Mouse (Mus musculus) bone marrow, adult 2 months (tissue): Measurements from ENCODE around the gene Tbcd.

Experiments
- CTCF ChIP-seq: fragments of 200-500 bp; IDR thresholded peaks from 2 replicates; pipeline ENCODE4 v1.5.1; 2011; ENCODE audit warnings: low read length, control low read depth; ENCODE audit not compliant: control insufficient read depth, insufficient read depth
- POLR2A ChIP-seq: fragments of 200-500 bp; IDR thresholded peaks from 2 replicates; pipeline ENCODE4 v1.6.1; 2011; ENCODE audit warnings: low read depth, mild to moderate bottlenecking, control low read depth, low read length, borderline replicate concordance; ENCODE audit not compliant: control insufficient read depth

DNA sequence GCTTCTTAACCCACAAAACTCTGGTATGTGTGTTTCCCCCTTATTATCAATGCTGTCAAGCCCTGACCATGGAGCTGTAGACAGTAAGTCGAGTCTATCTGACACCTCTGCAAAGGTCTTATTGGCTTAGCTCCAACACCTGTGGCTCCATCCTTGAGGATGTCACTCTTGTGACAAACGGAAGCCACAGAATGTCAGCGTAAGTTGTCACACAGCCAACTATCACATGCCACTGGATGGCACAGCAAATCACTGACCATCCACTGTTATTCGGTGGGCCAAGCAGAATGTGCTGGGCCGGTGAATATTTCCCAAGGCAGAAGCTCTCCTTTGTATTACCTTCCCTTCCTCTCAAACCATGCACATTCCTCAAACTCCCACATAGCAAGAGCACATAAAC is 196.4 kb downstream of the Tbcd start:
- no peak for TF ChIP-seq POLR2A
- TF ChIP-seq CTCF, result no peak
